Mouse (Mus musculus): ENCODE data around the gene Neu2.

Neu2 gene

GRCm38 (mm10) chr1:87608416-87609046, 98.8 kb downstream of the Neu2 start:
- no peak for DNase-seq (ENCODE audit: extremely low read depth, low read depth, low spot score)

GRCm38 (mm10) chr1:87614576-87615295, 105.0 kb downstream of the Neu2 start:
- DNase-seq (ENCODE audit: extremely low read depth, low read depth, low spot score) = no peak

GRCm38 (mm10) chr1:87620211-87620668, 110.6 kb downstream of the Neu2 start, which contains the start of gene Inpp5d:
Gene Inpp5d, plus strand, starts transcription at chr1:87620312.
- no peak for DNase-seq (ENCODE audit: extremely low read depth, low read depth, low spot score)

DNA sequence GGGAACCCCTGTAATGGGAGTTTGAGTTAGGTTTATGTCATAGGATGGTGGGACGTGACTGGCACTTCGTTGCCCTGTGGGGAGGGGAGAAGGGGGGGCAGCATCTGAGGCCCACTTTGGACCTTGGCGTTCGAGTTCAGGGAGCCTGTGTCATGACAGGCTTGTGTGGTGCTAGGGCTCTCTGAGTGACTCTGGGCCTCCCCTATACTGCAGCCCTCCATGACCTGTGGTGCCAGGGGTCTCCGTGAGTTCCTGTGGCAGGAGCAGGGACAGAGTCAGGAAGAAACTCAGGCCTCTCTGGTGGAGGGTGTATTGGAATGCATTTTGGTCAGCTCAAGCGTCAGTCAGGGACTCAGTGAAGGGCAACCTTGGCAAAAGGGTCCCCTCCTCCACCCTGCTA, 111.0 kb downstream of the Neu2 start:
- DNase-seq (ENCODE audit: extremely low read depth, low read depth, low spot score) = no peak

DNA sequence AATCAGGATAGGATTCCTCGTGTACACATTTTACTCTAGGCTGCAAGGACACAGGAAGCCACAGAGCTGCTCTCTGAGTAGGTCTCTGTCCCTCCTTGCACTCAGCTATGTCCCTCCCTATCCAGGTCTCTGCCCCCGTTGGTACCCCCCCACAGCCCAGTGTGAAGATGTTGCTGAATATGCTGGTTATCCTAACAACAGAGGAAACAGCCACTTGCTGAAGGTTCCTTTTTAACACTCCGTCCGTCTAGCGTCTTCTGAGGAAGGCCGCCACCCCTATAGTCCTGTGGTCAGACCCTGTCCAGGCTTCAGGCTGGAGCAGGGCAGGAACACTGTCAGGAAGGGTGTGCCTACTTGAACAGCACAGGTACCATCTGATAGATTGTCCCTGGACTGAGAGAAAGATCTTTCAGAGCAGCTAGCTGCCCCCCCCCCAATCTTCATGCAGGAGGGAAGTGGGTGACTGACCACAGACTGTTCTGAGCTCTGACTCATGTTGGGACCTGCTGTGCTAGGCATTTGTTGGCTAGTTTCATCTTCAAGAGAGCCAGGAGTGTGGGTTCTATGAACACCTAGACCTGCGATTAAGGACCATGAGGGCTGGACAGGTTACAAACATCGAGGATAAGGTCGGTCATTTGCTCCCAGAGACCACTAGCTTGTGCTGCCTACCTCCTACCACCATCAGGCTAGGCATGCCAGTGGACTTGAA, 111.6 kb downstream of the Neu2 start:
- DNase-seq (ENCODE audit: extremely low read depth, low read depth, low spot score) = no peak

DNA sequence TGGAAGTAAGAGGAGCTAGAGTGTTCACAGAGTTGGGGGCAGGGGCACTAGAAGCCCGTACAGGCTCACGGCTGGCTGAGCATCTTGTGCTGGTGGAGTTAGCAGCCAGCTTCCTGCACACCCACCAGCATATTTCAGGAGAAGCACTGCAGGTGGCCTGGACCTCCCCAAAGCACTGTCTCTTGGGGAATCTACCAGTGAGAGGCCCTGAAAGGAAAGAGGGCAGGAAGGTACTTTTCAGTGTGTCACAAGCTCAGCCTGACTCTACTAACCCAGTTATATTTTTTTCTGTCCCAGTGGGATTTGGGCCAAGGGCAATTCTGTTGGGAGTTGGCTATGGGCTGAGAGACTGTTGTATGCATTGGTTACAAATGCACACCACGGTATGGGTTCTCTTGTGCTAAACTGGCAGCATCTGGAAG, 112.2 kb downstream of the Neu2 start:
- no peak for DNase-seq (ENCODE audit: extremely low read depth, low read depth, low spot score)

- DNase-seq (ENCODE audit: extremely low read depth, low read depth, low spot score) = no peak
Measured at GRCm38 (mm10) chr1:87623977-87624666, 114.4 kb downstream of the Neu2 start.

DNA sequence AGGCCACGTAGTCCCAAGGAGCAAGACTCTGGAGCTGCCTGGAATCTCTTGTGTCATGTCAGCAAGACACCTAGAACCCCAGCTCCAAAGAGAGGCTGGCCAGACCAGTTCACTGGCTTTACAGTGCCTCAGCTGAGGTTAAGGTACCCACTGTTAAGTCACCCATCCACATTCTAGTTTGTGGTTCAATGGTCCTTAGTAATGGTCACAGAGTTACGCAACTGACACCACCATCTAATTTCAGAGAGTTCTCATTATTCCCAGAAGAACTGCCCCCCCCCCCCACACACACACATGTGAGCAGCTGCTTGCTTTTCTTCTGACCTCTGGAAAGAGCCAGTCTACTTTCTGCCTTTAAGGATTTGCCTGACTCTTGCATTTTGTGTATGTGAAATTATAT, 115.1 kb downstream of the Neu2 start:
- no peak for DNase-seq (ENCODE audit: extremely low read depth, low read depth, low spot score)

- DNase-seq (ENCODE audit: extremely low read depth, low read depth, low spot score) = no peak
Measured at GRCm38 (mm10) chr1:87625254-87626025, 115.8 kb downstream of the Neu2 start.

GRCm38 (mm10) chr1:87626344-87626743, 116.7 kb downstream of the Neu2 start:
- DNase-seq (ENCODE audit: extremely low read depth, low read depth, low spot score) = no peak

DNA sequence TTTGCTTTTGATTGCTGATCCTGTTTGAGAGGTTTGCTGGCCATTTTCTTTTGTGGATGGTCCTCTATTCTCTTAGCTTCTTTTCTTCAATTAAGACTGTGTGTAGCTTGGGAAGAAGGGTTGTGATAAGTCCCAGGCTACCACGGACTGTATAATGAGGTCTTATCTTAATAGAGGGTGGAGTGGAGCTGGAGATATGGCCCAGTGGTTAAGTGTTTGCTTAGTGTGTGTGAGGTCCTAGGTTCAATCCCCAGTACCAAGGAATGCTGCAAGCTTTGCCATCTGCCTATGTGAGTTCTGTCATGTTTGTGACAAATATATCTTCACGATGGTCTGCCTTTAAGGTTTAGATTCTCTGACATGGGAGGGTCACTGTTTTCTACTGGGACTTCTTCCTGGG, 118.4 kb downstream of the Neu2 start:
- DNase-seq (ENCODE audit: extremely low read depth, low read depth, low spot score) = no peak

GRCm38 (mm10) chr1:87631584-87631983, 121.9 kb downstream of the Neu2 start:
- no peak for DNase-seq (ENCODE audit: extremely low read depth, low read depth, low spot score)

- DNase-seq (ENCODE audit: extremely low read depth, low read depth, low spot score) = no peak
Measured at GRCm38 (mm10) chr1:87632163-87632562, 122.5 kb downstream of the Neu2 start.

DNA sequence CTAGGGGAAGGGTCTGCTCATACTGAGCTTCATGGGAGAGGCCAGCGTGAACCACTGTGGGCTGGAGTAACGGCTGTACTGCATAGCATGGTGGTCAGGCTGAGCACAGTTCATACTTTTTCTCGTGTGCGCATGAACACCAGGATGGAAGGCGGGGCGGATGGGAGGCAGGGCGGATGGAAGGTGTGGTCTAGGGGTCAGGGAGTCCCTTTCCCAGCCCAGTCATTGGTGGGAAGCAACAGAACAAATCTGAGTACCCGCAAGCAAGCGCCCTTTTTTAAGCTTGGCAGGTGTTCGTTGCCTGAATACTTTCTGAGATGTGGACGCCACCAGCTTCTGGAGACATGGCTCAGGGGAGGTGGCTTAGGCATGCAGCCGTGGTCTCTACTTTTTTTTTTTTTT, 127.0 kb downstream of the Neu2 start:
- DNase-seq (ENCODE audit: extremely low read depth, low read depth, low spot score) = no peak

GRCm38 (mm10) chr1:87637121-87637877, 127.6 kb downstream of the Neu2 start:
- no peak for DNase-seq (ENCODE audit: extremely low read depth, low read depth, low spot score)

DNA sequence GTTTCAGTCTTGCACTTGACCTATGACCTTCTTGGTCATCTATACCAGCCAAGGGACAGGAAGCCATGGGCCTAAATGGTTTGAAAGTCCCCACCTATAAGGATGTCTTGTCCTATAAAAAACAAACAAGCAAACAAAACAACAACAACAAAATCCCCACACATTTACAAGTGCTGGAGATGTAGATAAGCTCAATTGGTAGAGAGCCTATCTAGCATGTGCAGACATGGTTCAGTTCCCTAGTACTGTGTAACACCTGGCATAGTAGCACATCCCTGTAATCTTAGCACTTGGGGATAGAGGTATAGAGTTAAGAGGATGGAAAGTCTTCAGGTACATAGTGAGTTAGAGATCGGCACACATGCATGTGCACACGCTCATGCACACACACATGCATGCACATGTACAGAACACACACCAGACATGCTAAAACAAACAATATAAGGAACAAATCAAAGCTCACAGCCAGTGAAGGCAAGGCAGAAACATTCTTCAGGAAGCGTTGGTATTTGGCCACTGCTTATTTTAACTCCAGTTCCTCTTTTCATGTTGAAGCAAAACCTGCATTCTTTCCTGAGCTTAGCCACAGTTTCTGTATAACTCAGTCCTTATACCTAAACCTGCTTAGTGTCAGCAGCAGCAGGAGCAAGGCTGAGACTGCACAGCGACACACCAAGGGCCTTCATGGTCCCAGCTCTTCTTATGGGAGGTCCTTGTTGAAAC, 128.3 kb downstream of the Neu2 start:
- no peak for DNase-seq (ENCODE audit: extremely low read depth, low read depth, low spot score)

GRCm38 (mm10) chr1:87639724-87640123, 130.0 kb downstream of the Neu2 start:
- no peak for DNase-seq (ENCODE audit: extremely low read depth, low read depth, low spot score)

DNA sequence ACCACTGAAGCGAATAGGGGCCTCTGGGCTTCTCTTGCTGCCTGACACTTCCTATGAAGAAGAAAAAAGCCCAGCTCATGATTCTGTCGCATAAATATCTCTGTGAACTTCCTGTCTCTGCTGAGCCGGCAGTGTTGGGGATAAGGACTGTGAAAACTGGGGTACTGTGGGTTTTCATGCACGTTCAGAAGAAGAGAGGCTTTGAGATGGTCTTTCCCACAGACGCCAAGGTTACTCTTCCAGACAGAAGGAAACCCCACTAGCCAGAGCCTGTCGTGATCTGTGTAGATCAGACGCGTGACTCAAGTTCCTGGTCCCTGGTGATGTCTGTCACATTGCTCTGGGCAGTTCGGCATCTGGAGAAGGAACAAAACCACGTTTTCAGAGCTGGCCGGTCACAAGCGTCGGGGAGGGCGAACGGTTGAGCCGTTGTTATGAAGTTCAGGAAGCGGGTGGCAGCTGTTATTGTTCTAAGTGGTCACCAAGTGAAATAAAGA, 130.5 kb downstream of the Neu2 start:
- no peak for DNase-seq (ENCODE audit: extremely low read depth, low read depth, low spot score)

GRCm38 (mm10) chr1:87643016-87643415, 133.3 kb downstream of the Neu2 start:
- no peak for DNase-seq (ENCODE audit: extremely low read depth, low read depth, low spot score)

Data from fat pad, adult 2 months (tissue).